Mouse (Mus musculus) midbrain, embryonic 12.5 days (tissue): ENCODE results near the gene Pif1. TPM values are rescaled to one million over a fixed set of nuclear protein-coding genes. Genes with fewer than 3 reads are reported as not detected.

ENCODE experiments used
- ATAC-seq: fragments of 200-750 bp; cut with Nextera tagmentation; 2 replicates; pipeline ENCODE4 v1.8.0; 2017; ENCODE audit warnings: low read depth, moderate TSS enrichment, moderate library complexity; ENCODE audit not compliant: low FRiP score
- H3K27ac ChIP-seq: fragments of 300-500 bp; sonication (generic); replicated peaks from 2 replicates; pipeline ENCODE4 v1.5.1; 2016; ENCODE audit warnings: mild to moderate bottlenecking
- H3K27me3 ChIP-seq: fragments of 300-500 bp; sonication (generic); 2 replicates; pipeline ENCODE4 v1.6.1; 2016; ENCODE audit warnings: mild to moderate bottlenecking
- H3K36me3 ChIP-seq: fragments of 300-500 bp; sonication (generic); 2 replicates; pipeline ENCODE4 v1.6.1; 2016
- H3K4me1 ChIP-seq: fragments of 300-500 bp; sonication (generic); 2 replicates; pipeline ENCODE4 v1.6.1; 2016
- H3K4me2 ChIP-seq: fragments of 300-500 bp; sonication (generic); replicated peaks from 2 replicates; pipeline ENCODE4 v1.6.1; 2016; ENCODE audit warnings: mild to moderate bottlenecking, moderate library complexity
- H3K4me3 ChIP-seq: fragments of 300-500 bp; sonication (generic); 2 replicates; pipeline ENCODE4 v1.5.1; 2016; ENCODE audit warnings: mild to moderate bottlenecking
- H3K9ac ChIP-seq: fragments of 300-500 bp; sonication (generic); replicated peaks from 2 replicates; pipeline ENCODE4 v1.6.1; 2016; ENCODE audit warnings: mild to moderate bottlenecking, moderate library complexity
- H3K9me3 ChIP-seq: fragments of 300-500 bp; sonication (generic); 2 replicates; pipeline ENCODE4 v1.6.1; 2016; ENCODE audit warnings: mild to moderate bottlenecking
- WGBS: fragments of 180-500 bp; shearing (Covaris S2); methylation state at CpG from one replicate; pipeline ENCODE4 v1.1.7; 2016; 5-methylcytosine and 5-hydroxymethylcytosine counted together
- polyA plus RNA-seq: library from polyadenylated mRNA; unstranded; fragments of >200 nt; fragmentation: Nextera tagmentation; extraction: Ambion mirVana; gene quantifications from 2 replicates; pipeline ENCODE4 v1.2.1, GENCODE M21; 2016

Gene Pif1
- polyA plus RNA-seq, 1 experiment from 2014 or later = 24.0 TPM

DNA sequence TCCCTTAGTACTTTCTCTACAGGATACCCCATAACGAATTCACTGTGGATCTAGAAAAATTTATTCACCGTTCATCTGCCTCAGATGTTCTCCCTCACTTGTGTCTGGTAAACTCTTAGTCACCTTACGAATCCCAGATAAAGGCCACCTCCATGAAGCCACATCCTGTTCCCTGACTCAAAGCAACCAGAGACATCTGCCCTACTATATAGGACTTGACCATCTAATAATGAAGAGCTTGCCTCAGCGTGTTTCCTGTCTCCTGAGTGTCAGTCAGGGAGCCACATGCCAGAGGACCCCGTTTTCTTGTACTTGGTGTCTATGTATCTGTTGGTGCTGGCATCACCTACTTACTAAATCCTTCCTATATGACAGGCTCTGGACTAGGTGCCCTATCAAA is 37.3 kb upstream of the Pif1 start:
- Histone ChIP-seq H3K4me1 (peaks cover 19% of the 10 kb centered on the region), H3K9me3 (no peaks in the 10 kb centered on the region), H3K9ac (no peak overlapping the region), H3K4me3 (no peak overlapping the region), H3K27me3 (no peaks in the 10 kb centered on the region), H3K27ac (no peak overlapping the region), H3K4me2 (no peak overlapping the region), H3K36me3 (no peaks in the 10 kb centered on the region)
- no peak for ATAC-seq
- WGBS = 84% methylated on average over 5 of the region's 5 CpGs

DNA sequence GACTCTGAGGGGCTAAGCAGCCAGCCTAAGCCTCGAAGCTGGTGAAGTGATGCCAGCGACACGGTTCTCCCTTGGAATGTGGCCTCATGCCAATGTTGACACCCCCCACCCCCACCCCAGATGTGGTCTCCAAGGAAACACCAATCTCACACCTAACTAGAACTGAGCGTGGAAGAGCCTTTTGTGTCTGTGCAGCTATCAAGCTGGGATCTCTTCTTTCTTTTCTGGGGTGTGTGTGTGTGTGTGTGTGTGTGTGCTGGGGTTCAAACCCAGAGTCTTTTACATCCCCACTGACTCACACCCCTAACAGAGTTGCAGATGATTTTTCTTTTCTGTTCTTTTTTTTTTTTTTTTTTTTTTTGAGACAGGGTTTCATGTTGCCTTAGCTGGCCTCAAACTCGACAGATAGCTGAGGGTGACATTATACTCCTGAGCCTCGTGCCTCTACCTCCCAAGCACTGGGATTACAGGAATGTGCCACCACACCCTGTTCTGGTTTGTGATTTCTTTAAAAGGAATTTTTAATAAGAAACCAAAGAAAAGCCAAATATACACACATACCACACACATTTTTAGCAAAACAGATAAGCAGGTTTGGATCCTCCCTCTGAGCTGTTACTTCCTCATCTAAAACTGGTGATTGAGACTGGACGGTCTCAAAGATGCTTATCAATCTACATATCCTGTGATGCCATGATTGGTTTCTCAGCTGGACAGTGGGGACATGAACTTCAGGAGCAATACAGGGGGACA is 36.7 kb upstream of the Pif1 start:
- Histone ChIP-seq H3K4me1 (peaks cover 25% of the 10 kb centered on the region), H3K9ac (0 out of 2 replicates have a peak overlapping the region, but pooled peaks have one; percentile 24), H3K9me3 (no peaks in the 10 kb centered on the region), H3K27ac (peak overlapping the region; percentile 39; the same call in 1 of the 2 replicates), H3K27me3 (no peaks in the 10 kb centered on the region), H3K4me3 (no peak overlapping the region), H3K36me3 (no peaks in the 10 kb centered on the region), H3K4me2 (no peak overlapping the region)
- WGBS = 31% methylated on average over 7 of the region's 7 CpGs
- ATAC-seq = no peak

DNA sequence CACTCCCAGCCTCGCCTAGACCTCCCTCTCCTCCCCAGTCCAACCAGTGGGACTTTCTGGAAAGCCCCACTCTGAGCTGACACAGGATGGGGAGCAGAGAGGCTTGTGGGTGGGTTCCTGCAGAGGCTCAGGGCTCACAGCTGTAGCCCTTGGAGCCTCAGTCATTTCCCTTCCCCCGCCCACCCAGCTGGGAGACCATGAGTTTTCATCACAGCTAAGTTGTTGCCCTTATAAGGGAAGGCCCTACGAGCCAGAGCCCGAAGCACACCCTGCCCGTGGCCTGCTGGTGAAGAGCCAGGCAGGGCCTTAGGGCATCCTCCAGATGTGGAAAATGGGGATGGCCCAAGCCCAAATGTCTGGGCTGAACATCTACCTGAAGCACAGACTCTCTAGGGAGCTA is 35.9 kb upstream of the Pif1 start:
- Histone ChIP-seq H3K27me3 (no peaks in the 10 kb centered on the region), H3K4me1 (peaks cover 27% of the 10 kb centered on the region)

DNA sequence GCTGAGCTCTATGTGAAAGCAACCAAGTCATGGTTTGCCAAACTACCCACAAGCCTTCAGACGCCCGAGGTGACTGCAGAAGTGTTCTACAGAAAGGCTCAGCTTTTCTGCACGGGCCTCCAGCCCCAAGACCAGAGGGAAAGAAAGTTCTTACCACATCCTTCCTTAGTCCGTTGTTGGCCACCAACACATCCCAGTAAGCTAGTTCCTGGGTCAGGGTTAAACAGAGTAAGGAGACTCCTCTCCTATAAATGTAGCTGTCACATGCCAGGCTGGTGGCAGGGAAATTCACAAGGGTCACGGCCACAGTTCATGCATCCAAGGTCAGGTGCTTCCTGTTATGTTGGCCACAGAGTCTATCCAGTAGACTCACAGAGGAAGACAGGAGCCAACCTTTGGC is 34.8 kb upstream of the Pif1 start:
- H3K27me3 ChIP-seq = no peaks in the 10 kb centered on the region
- H3K9ac ChIP-seq = no peak overlapping the region
- no peak for ATAC-seq
- no peak overlapping the region for H3K4me2 ChIP-seq
- peaks cover 19% of the 10 kb centered on the region for H3K36me3 ChIP-seq
- no peak overlapping the region for H3K4me3 ChIP-seq
- peaks cover 27% of the 10 kb centered on the region for H3K4me1 ChIP-seq
- no peaks in the 10 kb centered on the region for H3K9me3 ChIP-seq
- 92% methylated on average over 5 of the region's 5 CpGs for WGBS
- no peak overlapping the region for H3K27ac ChIP-seq

More for the DNA sequence above, 35.9 kb upstream of the Pif1 start:
- no peak overlapping the region for H3K4me3 ChIP-seq
- peak overlapping the region; percentile 39 for H3K27ac ChIP-seq
- ATAC-seq = no peak
- 52% methylated on average over 5 of the region's 5 CpGs for WGBS
- H3K9me3 ChIP-seq = no peaks in the 10 kb centered on the region
- peaks cover 8% of the 10 kb centered on the region for H3K36me3 ChIP-seq
- 0 out of 2 replicates have a peak overlapping the region, but pooled peaks have one; percentile 24 for H3K9ac ChIP-seq
- H3K4me2 ChIP-seq = no peak overlapping the region

DNA sequence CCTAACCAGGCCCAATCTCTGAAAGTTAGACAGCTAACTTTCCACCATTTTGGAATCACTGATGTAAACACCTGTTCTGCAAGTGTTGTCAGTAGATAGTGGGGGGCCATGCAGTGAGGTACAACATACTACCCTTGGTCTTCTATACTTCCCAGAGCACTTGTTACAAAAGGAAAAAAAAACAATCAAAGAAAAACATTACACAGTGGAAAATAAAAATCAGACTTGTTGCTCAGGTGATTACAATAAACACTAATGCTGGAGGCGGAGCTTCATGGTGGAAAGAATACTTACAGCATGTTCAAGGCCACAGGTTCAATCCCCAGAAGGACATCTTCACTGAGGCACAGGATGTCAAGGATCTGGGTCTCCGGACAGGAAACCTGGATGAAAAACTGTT is 34.2 kb upstream of the Pif1 start:
- peaks cover 27% of the 10 kb centered on the region for H3K4me1 ChIP-seq
- H3K9ac ChIP-seq = no peak overlapping the region
- no peak for ATAC-seq
- no peak overlapping the region for H3K4me2 ChIP-seq
- H3K4me3 ChIP-seq = no peak overlapping the region
- H3K9me3 ChIP-seq = no peaks in the 10 kb centered on the region
- WGBS = 94% methylated on average over 2 of the region's 2 CpGs
- peaks cover 24% of the 10 kb centered on the region for H3K36me3 ChIP-seq
- no peak overlapping the region for H3K27ac ChIP-seq
- no peaks in the 10 kb centered on the region for H3K27me3 ChIP-seq

GRCm38 (mm10) chr9:65555001-65555405 is 32.0 kb upstream of the Pif1 start:
- H3K36me3 ChIP-seq = peaks cover 43% of the 10 kb centered on the region
- H3K27me3 ChIP-seq = no peaks in the 10 kb centered on the region
- no peak overlapping the region for H3K4me2 ChIP-seq
- no peak overlapping the region for H3K9ac ChIP-seq
- peaks cover 19% of the 10 kb centered on the region for H3K4me1 ChIP-seq
- no peak overlapping the region for H3K4me3 ChIP-seq
- no peak for ATAC-seq
- H3K27ac ChIP-seq = 0 out of 2 replicates have a peak overlapping the region, but pooled peaks have one; percentile 15
- 23% methylated on average over 5 of the region's 5 CpGs for WGBS
- H3K9me3 ChIP-seq = no peaks in the 10 kb centered on the region

- ATAC-seq = no peak
- 91% methylated on average over 4 of the region's 4 CpGs for WGBS
- H3K4me1 ChIP-seq = peaks cover 16% of the 10 kb centered on the region
- no peak overlapping the region for H3K4me3 ChIP-seq
- no peak overlapping the region for H3K4me2 ChIP-seq
- no peak overlapping the region for H3K27ac ChIP-seq
- H3K36me3 ChIP-seq = peaks cover 46% of the 10 kb centered on the region
- no peak overlapping the region for H3K9ac ChIP-seq
- H3K27me3 ChIP-seq = no peaks in the 10 kb centered on the region
- no peaks in the 10 kb centered on the region for H3K9me3 ChIP-seq
These were observed 31.3 kb upstream of the Pif1 start for GRCm38 (mm10) chr9:65555621-65556020.

DNA sequence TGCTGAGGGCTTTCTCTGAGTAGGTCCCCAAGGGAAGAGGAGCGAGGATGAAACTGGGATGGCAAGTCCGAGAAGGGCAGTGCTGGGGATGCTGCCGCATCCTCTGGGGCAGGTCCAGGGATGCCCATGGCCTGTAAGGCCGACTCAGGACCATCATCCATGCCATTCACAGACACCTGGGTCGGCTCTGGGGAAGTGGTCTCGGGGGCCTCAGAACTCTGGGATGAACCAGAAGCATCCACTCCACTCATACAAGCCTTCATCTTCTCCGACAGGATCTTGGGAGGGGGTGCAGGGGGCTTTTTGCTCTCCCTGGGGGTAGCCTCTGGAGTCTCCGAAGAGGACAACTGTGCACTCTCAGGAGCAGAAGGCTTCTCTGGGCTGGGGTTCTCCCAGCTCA is 30.6 kb upstream of the Pif1 start:
- Histone ChIP-seq H3K4me3 (no peak overlapping the region), H3K4me1 (peaks cover 12% of the 10 kb centered on the region; the same call in 1 of the 2 replicates), H3K9ac (no peak overlapping the region), H3K9me3 (no peaks in the 10 kb centered on the region), H3K27me3 (no peaks in the 10 kb centered on the region), H3K36me3 (peaks cover 46% of the 10 kb centered on the region), H3K4me2 (no peak overlapping the region), H3K27ac (no peak overlapping the region)
- ATAC-seq = no peak
- WGBS = over 99% methylated on average over 8 of the region's 8 CpGs

- WGBS = 90% methylated on average over 5 of the region's 5 CpGs
- H3K36me3 ChIP-seq = peaks cover 46% of the 10 kb centered on the region
These were observed 30.0 kb upstream of the Pif1 start for GRCm38 (mm10) chr9:65556979-65557378.

DNA sequence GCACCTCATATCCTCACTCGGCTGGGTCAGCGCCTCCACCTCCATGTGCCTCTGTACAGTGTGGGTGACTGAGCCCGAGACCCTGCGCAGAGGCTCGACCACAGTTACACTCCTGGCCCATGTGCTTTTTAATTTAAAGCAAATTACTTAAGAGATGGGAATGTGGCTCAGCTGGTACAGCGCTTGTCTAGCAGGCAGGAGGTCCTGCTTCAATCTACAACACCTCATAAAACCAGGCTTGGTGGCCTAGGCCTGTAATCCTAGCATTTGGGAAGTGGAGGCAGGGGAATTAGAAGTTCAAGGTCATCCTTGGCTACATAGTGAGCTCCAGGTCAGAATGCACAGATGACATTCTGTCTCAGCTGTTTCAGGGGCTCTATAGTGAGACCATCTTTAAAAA is 28.2 kb upstream of the Pif1 start:
- 94% methylated on average over 6 of the region's 6 CpGs for WGBS
- ATAC-seq = no peak
- Histone ChIP-seq H3K4me2 (no peak overlapping the region), H3K9me3 (no peaks in the 10 kb centered on the region), H3K36me3 (peaks cover 60% of the 10 kb centered on the region), H3K27me3 (no peaks in the 10 kb centered on the region), H3K4me3 (no peak overlapping the region), H3K4me1 (peaks cover 22% of the 10 kb centered on the region; the same call in 1 of the 2 replicates), H3K9ac (no peak overlapping the region), H3K27ac (no peak overlapping the region)

More at GRCm38 (mm10) chr9:65556979-65557378, 30.0 kb upstream of the Pif1 start:
- no peak overlapping the region for H3K27ac ChIP-seq
- ATAC-seq = no peak
- peaks cover 16% of the 10 kb centered on the region; the same call in 1 of the 2 replicates for H3K4me1 ChIP-seq
- no peak overlapping the region for H3K4me3 ChIP-seq
- H3K4me2 ChIP-seq = no peak overlapping the region
- H3K9ac ChIP-seq = no peak overlapping the region
- H3K9me3 ChIP-seq = no peaks in the 10 kb centered on the region
- no peaks in the 10 kb centered on the region for H3K27me3 ChIP-seq

GRCm38 (mm10) chr9:65561016-65561415 is 25.9 kb upstream of the Pif1 start:
- WGBS = 90% methylated on average over 4 of the region's 4 CpGs
- Histone ChIP-seq H3K4me2 (no peak overlapping the region), H3K9me3 (no peaks in the 10 kb centered on the region), H3K4me1 (peaks cover 13% of the 10 kb centered on the region; the same call in 1 of the 2 replicates), H3K4me3 (no peak overlapping the region), H3K9ac (no peak overlapping the region), H3K27me3 (no peaks in the 10 kb centered on the region), H3K27ac (no peak overlapping the region), H3K36me3 (peaks cover 57% of the 10 kb centered on the region)
- ATAC-seq = no peak

DNA sequence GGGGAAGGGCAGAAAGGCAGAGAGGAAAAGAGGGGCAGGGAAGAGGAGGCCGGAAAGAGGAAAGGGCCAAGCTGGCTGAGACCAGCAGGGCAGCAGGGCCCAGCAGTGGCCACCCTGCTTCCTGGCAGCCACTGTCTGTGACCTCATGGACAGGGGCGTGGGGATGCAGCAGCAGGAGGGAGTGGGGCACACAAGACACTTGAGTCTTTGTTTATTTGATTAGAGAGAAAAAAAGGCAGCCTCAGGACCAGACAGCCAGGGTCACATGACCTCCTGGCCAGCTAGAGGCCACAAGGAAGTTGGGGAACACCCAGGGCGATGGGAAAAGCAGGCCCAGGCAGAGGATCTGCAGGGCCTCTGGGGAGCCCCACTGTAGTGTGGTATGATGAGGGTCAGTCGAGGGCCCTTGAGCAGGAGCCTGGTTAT is 24.9 kb upstream of the Pif1 start:
- Histone ChIP-seq H3K9me3 (no peaks in the 10 kb centered on the region), H3K27ac (no peak overlapping the region), H3K4me1 (peaks cover 13% of the 10 kb centered on the region; the same call in 1 of the 2 replicates), H3K9ac (no peak overlapping the region), H3K27me3 (no peaks in the 10 kb centered on the region), H3K4me3 (no peak overlapping the region), H3K4me2 (no peak overlapping the region), H3K36me3 (peaks cover 48% of the 10 kb centered on the region)
- WGBS = 27% methylated on average over 4 of the region's 4 CpGs
- ATAC-seq = no peak
